Mouse (Mus musculus) urinary bladder, postnatal 10 days (tissue): Measurements from ENCODE around the gene Eci3.

ENCODE experiments used
- DNase-seq: peaks from one replicate; pipeline ENCODE4 v3.0.0; 2022; ENCODE audit warnings: low spot score

Eci3 gene

DNA sequence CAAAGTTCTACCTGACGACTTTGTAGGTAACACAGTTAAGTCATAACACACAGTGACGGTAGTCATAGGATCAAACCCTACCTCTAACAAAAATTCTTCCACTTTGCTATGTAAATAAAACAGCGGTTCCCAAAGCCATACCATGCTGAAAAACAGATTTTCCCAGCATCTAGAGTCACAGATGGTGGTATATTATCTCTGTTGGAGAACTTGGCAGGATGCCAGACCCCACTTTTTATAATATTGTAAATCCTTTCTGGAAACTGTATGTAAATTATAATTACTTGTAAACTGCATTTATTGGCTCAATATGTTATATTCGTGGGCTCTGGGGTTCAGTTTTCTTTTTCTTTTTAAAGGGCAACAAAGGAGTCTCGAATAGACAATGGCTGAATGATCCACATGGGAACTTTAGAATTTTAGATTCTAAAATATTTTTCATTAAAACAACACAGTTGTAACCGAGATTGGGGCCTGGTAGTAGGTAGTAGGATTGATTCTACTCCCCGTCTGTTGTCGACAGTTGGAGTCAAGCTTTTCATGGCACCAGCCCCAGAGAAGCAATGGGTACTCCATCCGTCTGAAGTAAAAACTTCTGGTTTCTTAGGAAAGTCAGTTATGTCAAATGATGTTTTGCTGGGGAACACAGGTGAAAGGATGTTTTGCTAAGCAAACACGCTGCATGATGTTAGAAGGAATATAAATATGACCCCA is 28.5 kb downstream of the Eci3 start:
- no peak for DNase-seq

DNA sequence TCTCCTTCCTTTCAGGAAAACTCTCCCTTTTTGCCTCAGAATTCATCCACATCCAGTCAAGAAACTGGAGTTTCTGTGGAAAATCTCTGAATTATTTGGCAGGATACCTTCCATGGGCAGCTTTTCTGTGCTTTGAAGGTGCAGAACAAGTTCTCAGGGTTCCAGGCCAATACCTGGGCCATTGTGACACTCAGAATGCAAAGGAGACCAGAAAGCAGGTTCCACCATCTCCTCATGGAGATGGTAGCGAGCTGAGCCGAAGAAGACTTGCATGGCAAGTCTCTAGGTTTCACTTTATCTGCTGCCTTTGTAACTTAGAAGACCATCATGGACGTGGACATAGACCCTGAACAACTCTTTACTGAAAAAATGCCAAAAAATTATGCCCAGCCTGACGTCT is 39.4 kb downstream of the Eci3 start, which contains the start of the genes Fam217a and 4933417A18Rik:
TSS of gene Fam217a (minus strand) at position 101 of the 400 bp plus-strand sequence.
TSS of gene 4933417A18Rik (plus strand) at position 200 of the 400 bp plus-strand sequence.
- no peak for DNase-seq

DNA sequence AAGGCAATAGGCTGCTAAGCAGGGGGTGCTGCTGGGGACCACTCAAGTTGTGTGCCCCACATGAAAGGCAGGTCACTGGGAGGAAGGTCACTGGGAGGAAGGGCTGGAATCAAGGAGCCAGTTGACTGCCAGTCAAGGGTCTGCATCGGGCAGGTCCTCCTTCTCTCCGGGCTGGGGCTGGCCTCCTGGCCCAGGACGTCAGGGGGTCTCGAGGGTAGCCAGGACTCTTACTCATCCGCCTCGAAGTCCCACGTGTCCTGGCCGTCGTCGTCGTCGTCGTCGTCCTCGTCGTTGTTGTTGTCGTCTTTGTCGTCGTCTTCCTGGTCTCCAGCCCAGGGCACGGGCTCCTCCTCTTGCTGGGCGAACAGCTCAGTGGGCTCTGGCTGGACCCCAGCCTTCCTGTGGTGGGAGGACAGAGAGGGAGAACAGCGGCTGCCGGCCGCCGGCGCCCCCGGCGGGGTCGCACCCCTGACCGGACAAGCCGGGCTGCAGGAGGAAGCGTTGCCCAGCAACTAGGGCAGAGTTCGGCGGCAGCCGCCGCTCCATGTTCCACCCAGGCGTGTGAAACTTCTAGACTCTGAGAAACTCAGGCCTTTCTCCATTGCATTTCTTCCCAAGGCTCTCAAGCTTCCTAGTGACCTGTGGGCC is 47.0 kb downstream of the Eci3 start:
- DNase-seq, result no peak

GRCm38 (mm10) chr13:34914614-34915013 is 49.0 kb downstream of the Eci3 start:
- no peak for DNase-seq
